Mouse (Mus musculus): Measurements from ENCODE around the gene 9030025P20Rik. TPM values are rescaled to one million over a fixed set of nuclear protein-coding genes. Genes with fewer than 3 reads are reported as not detected.

9030025P20Rik gene
- polyA plus RNA-seq (2017; shearing (Covaris generic)) = 11.6 TPM

GRCm38 (mm10) chr17:14978362-14979038, at the start of gene 9030025P20Rik, which contains the start of gene Gm3417:
Gene 9030025P20Rik (plus strand): TSS chr17:14978468.
Gene Gm3417 (minus strand): TSS chr17:14978790.

DNA sequence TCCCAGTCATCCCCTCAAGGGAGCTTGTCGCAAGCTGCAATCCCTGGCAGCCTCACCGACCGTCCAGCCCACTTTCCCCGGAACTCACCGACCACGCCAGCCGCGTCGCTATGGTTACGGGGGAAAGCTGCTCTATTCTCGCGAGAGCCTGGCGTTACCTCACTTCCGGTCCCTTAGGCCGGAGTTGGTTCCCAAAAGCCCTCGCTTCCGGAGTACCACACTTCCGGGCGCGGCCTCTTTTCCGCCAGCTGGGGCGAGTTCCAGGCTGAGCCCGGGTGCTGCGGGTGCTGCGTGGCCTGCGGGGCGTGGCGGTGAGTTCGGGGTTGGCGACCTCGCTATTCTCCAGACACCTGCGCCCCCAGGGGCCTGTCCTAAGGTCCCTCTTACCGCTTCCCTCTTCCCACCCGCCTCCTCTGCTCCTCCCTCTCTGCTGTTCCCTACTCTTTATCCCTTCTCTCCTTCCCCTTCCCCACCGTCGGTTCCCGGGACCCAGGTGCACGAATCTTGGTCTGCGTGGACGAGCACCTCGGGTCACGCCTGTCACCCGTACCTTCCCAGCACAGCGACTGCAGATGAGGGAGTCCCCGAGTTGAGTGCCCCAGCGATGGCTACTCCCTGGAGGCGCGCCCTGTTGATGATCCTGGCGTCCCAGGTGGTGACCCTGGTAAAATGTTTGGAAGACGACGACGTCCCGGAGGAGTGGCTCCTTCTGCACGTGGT, 35.1 kb upstream of the 9030025P20Rik start, which contains the start of the genes Wdr27 and 1600012H06Rik:
Gene Wdr27 (minus strand): TSS at position 150 of the 720 bp plus-strand sequence.
Gene 1600012H06Rik (plus strand): TSS at position 176 of the 720 bp plus-strand sequence.

GRCm38 (mm10) chr17:14960951-14961556, 17.2 kb upstream of the 9030025P20Rik start, which contains the start of gene Phf10:
Gene Phf10 (minus strand): TSS chr17:14961273.

GRCm38 (mm10) chr17:15009706-15010413, 31.6 kb downstream of the 9030025P20Rik start, which contains the start of gene Gm3435:
Gene Gm3435 (plus strand): TSS chr17:15010176.

Other genes with a start within 250 kb of the 9030025P20Rik start
- gene Wdr27, start 35.3 kb upstream of the 9030025P20Rik start, polyA plus RNA-seq (2017; shearing (Covaris generic)) = 0.91 TPM
- gene 1600012H06Rik, start 35.3 kb upstream of the 9030025P20Rik start, polyA plus RNA-seq (2017; shearing (Covaris generic)) = 19.4 TPM
- gene Phf10, start 17.2 kb upstream of the 9030025P20Rik start, polyA plus RNA-seq (2017; shearing (Covaris generic)) = 30.2 TPM
- 1.2 TPM for gene Gm3417, start 322 bp downstream of the 9030025P20Rik start, polyA plus RNA-seq (2017; shearing (Covaris generic))
- gene Gm3435, start 31.7 kb downstream of the 9030025P20Rik start, polyA plus RNA-seq (2017; shearing (Covaris generic)) = 3.0 TPM
- 77.1 TPM for gene Ermard, start 62.7 kb downstream of the 9030025P20Rik start, polyA plus RNA-seq (2017; shearing (Covaris generic))
- gene Tcte3, start 63.0 kb downstream of the 9030025P20Rik start, polyA plus RNA-seq (2017; shearing (Covaris generic)) = not detected
- 0.77 TPM for gene Gm3448, start 63.1 kb downstream of the 9030025P20Rik start, polyA plus RNA-seq (2017; shearing (Covaris generic))